Mouse (Mus musculus) urinary bladder, adult 2 months (tissue): ENCODE measurements around the gene H3f3a. TPM values are rescaled to one million over a fixed set of nuclear protein-coding genes. Genes with fewer than 3 reads are reported as not detected.

Experiments used
- DNase-seq: peaks from one replicate; pipeline ENCODE4 v3.0.0; 2022; ENCODE audit warnings: low spot score
- polyA plus RNA-seq: library from polyadenylated mRNA; depleted of rRNA; stranded (reverse); fragments of >200 nt; gene quantifications from 2 replicates; pipeline ENCODE4 v1.2.3, GENCODE M21; 2012

The H3f3a gene
- polyA plus RNA-seq, 1 experiment: 870 TPM

DNA sequence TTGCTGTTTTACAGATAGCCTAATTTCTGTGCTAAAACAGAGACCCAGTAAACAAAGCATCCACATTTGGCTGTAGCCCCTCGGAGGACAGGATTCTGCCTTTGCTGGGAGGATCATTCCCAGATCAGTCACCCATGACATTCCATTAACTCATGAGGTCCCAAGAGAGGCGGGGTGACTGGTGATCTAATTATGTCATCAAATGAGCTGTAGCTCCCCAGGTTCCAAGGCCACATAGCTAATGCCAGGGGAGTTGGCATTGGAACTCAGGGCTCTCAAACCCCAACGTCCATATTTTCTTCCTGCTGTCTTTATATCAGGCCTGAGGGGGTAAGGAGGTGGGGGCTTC is 30.2 kb downstream of the H3f3a start:
- DNase-seq: no peak

GRCm38 (mm10) chr1:180782906-180783579 is 30.7 kb downstream of the H3f3a start:
- DNase-seq: no peak

GRCm38 (mm10) chr1:180781250-180781649 is 32.5 kb downstream of the H3f3a start:
- no peak for DNase-seq

GRCm38 (mm10) chr1:180780291-180780690 is 33.5 kb downstream of the H3f3a start:
- DNase-seq: no peak

DNA sequence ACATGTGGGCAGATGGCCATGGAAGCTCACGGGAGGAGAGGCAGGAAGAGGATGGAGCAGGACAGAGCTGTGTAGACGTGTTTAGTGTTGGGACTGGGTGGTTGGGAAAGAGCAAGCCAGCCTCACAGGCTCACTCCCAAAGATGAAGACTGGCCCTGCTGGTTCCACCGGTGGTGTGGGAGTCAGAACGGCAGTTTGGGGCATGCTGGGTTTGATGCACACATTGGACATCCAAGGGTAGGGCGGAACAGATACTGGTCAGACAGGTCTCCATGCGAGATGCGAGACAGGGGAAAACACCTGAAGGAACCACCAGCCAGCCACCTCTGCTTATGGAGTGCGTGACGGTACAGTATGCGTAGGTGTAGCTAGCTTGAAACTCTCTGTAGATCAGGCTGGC is 34.8 kb downstream of the H3f3a start:
- no peak for DNase-seq

GRCm38 (mm10) chr1:180778403-180778754 is 35.4 kb downstream of the H3f3a start:
- DNase-seq: no peak

DNA sequence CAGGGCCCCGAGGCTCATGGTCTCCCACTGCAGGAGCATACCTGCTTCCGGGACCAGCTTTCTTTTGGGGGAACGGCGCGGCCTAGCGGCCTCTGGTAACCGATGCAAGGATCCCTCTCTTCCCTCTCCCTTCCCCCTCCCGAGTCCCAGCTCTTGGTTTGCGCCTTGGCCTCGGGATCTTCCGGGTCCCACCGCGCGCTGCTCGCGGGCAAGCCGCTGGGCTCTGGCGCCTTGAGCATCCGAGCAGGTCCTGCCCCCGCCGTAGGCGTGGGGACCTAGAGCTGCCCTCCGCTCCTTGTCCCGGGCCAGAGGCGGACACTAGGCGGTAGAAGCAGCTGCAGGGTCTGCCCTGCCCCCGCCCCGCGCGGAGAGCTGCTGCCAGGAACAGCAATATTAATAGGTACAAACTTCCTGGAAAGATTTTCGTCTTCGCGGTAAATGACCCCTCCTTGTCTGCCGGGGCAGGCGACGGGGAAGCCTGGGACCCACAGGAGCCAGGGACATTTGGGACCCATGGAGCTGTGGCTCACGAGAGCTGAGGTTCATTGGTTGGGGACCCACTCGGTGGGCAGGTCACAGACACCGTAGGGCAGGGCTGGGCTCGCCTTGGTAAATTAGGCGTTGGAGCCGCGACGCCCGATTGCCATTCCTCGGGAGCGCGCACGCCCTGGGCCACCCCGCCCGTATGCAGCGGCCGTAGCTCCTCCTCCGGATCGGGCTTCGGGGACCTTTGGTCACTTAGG is 35.9 kb downstream of the H3f3a start:
- peak; percentile 79 for DNase-seq

- DNase-seq: no peak
These were observed 36.5 kb downstream of the H3f3a start for GRCm38 (mm10) chr1:180777289-180777659.

- no peak for DNase-seq
These were observed 37.2 kb downstream of the H3f3a start for GRCm38 (mm10) chr1:180776494-180776893.

GRCm38 (mm10) chr1:180775849-180776493 is 37.8 kb downstream of the H3f3a start:
- no peak for DNase-seq

- no peak for DNase-seq
These were observed 38.4 kb downstream of the H3f3a start for GRCm38 (mm10) chr1:180775317-180775716.

GRCm38 (mm10) chr1:180774664-180775063 is 39.1 kb downstream of the H3f3a start:
- no peak for DNase-seq

- DNase-seq: no peak
These were observed 41.5 kb downstream of the H3f3a start for GRCm38 (mm10) chr1:180772291-180772690.

- no peak for DNase-seq
These were observed 42.0 kb downstream of the H3f3a start for GRCm38 (mm10) chr1:180771722-180772121.

GRCm38 (mm10) chr1:180771306-180771705 is 42.4 kb downstream of the H3f3a start:
- no peak for DNase-seq

DNA sequence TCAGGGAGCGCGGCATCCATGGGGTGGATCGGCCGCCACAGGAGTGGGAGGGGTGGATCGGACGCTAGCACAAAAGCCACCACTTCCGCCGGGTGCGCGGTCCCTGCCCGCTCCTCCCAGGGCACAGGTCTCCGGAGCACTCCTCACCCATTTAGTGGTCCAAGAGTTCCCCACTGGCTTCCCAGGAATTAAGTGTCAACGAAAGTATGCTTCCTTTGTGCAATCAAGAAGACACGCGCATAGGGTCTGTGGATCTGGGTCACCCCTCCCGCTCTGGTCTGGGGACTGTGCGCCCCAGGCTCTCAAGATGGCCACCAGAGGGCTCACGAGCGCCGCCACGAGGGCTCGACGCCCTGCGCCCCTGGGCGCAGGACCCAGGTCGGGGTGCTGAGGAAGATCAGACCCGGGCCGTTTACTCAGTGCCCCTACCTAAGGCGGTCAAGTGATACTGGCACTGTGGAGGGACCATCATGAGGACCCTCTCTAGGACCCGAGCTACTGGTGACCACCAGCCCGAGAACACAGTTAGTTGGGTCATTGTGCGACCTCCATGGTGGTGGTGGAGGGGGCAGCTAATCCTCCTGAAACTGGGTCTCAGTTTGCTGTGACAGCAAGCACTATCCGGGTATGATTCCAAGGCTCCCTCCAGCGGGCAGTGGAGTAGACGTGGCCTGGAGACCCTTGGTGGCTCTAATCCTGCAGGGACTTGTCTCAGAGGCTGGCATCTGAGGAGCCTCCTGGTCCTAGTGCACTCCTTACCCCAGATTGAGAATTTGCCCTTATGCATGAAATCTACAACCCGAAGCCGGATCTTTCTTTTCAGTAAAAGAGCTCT is 45.2 kb downstream of the H3f3a start:
- DNase-seq: peak; percentile 79

GRCm38 (mm10) chr1:180767541-180768333 is 46.0 kb downstream of the H3f3a start:
- no peak for DNase-seq

DNA sequence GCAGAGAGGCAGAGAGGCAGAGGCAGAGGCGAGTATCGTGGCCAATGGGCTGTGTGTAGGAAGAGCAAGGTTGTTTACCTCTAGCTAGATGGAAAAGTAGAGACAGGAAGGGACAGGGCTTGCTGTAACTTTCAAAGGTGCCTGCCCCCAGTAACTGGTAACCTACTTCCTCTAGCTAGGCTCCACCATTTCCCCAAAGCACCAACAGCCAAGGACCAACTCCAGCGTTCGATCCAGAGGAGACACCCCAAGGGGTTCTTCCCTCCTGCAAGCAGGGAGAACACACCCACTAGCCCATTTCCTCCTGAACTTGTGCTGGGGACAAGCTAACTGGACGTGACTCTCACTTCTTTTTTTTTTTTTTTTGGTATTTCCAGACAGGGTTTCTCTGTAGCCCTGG is 47.2 kb downstream of the H3f3a start:
- no peak for DNase-seq

GRCm38 (mm10) chr1:180765393-180765792 is 48.4 kb downstream of the H3f3a start:
- DNase-seq: no peak

DNA sequence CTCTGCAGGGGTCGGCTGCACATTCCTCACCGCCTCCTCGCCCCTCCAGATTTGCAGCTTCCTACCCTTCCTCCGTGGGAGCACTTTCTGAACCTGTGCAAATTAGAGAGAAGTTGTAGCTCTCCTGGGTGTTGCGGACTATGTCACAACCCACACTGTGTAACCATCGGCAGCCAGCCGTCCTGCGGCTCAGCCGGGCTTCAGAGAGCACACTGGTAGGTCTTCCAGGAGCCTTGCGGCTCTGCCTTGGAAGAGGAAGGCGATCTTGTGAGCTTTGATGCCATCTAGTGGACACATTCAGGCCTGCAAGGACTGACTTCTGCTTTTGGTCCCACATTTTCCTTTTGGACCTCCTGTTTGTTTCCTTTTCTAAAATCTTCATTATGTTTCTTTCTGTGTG is 49.9 kb downstream of the H3f3a start:
- DNase-seq: peak; percentile 54

- DNase-seq: no peak
These were observed 50.4 kb downstream of the H3f3a start for GRCm38 (mm10) chr1:180763307-180763706.
